Mouse (Mus musculus): ENCODE results near the gene Nrde2. TPM values are rescaled to one million over a fixed set of nuclear protein-coding genes. Genes with fewer than 3 reads are reported as not detected.

Nrde2 gene
- total RNA-seq (2021): 10 to 100 TPM; 15.0 to 15.5 TPM
- long read RNA-seq, experiment 1, transcript Nrde2-201 (14 exons, 3,718 nt): major isoform, 13 of 21 reads
- long read RNA-seq, experiment 1, partial matches to known transcripts: 5 of 21 reads
- long read RNA-seq, experiment 1, other reads (novel, unspliced or antisense): 3 of 21 reads
- long read RNA-seq, experiment 2, transcript Nrde2-201 (14 exons, 3,718 nt): major isoform, 10 of 16 reads
- long read RNA-seq, experiment 2, partial matches to known transcripts: 3 of 16 reads
- long read RNA-seq, experiment 2, other reads (novel, unspliced or antisense): 3 of 16 reads

GRCm38 (mm10) chr12:100159261-100159975 lies at the start of gene Nrde2:
Nrde2 (minus strand) TSS chr12:100159653.
- peak; percentile 90 to 91 for DNase-seq (ENCODE audit: low spot score in 2 of 2)
- intact Hi-C loops (cut with DNase I): no loop called here

GRCm38 (mm10) chr12:100206926-100207325 lies 47.5 kb upstream of the Nrde2 start:
- intact Hi-C loops (cut with DNase I): loop anchor here (10.0 kb wide), 1 partner anchor 368 kb away; no protein-coding TSS in a partner anchor
- no peak for DNase-seq (ENCODE audit: low spot score in 2 of 2)

- intact Hi-C loops (cut with DNase I): loop anchor here (10.0 kb wide), 1 partner anchor 368 kb away; no protein-coding TSS in a partner anchor
- DNase-seq (ENCODE audit: low spot score in 2 of 2): no peak
Observed at GRCm38 (mm10) chr12:100206521-100206920, 47.1 kb upstream of the Nrde2 start.

- DNase-seq (ENCODE audit: low spot score in 2 of 2): no peak
- intact Hi-C loops (cut with DNase I): loop anchor here (10.0 kb wide), 1 partner anchor 370 kb away; no protein-coding TSS in a partner anchor
Observed at GRCm38 (mm10) chr12:100205156-100205555, 45.7 kb upstream of the Nrde2 start.

DNA sequence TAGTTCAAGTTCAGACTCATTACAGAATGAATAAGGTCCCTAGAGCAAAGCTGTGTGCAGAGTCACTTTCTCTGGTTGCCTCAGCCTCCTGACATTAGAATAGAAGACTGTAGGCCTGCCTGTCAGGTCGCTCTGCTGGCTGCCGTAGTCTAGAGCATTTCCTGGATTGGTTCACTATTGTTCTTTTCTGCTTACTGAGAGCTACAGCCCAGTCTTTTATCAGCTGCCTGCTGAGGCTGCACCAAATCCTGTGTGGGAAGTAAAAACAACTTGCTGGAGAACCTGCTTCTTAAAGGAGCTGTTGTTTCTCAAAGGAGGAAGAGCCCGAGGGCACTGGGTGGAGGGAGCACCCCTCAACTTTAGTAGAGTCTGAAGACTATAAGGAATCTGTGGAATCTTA lies 44.3 kb upstream of the Nrde2 start:
- intact Hi-C loops (cut with DNase I): loop anchor here (5.0 to 10.0 kb wide), 4 partner anchors 74 to 371 kb away; no protein-coding TSS in a partner anchor

DNA sequence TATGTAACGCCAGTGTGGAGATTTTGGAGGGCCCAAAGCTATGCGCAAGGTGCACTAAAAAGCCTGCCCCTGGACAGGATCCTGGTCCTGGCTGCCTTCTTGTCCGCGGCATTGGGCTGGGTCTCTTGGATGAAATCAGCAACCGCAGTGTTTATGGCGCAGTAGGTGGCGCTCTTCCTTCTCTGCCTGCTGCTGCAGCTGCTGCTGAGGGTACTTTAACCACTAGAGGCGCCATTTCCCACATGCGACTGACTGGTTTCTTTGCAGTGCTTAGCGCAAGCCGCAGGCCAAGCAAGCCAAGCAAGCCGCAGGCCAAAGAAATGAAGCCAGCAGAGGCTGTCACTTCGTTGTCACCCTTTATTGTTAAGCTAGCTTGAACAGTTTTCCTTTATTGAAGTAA lies 42.4 kb upstream of the Nrde2 start:
- peak; percentile 98 for DNase-seq (ENCODE audit: low spot score in 2 of 2)
- intact Hi-C loops (cut with DNase I): loop anchor here (5.0 to 10.0 kb wide), 4 partner anchors 75 to 373 kb away; no protein-coding TSS in a partner anchor

More for the DNA sequence above, 44.3 kb upstream of the Nrde2 start:
- DNase-seq (ENCODE audit: low spot score in 2 of 2): peak in 1 of 2 experiments; percentile 17

DNA sequence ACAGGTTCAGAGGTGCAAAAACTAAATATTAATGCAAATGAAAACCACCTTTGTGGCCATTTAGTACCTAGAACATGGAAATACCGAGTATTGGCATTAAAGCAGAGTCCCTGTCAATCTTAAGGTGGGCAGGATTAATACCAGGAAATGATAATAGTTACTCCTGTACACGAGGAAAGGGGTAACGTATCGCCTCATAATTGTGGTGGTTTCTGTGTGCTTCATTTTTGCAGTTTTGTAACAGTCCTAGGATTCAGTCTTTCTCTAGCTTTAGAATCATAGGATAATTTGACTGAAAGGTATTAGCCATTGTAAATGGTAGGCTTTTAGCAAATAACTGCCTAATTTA lies 41.9 kb upstream of the Nrde2 start:
- peak in 1 of 2 experiments; percentile 8 for DNase-seq (ENCODE audit: low spot score in 2 of 2)
- intact Hi-C loops (cut with DNase I): loop anchor here (5.0 to 10.0 kb wide), 4 partner anchors 76 to 373 kb away; no protein-coding TSS in a partner anchor

DNA sequence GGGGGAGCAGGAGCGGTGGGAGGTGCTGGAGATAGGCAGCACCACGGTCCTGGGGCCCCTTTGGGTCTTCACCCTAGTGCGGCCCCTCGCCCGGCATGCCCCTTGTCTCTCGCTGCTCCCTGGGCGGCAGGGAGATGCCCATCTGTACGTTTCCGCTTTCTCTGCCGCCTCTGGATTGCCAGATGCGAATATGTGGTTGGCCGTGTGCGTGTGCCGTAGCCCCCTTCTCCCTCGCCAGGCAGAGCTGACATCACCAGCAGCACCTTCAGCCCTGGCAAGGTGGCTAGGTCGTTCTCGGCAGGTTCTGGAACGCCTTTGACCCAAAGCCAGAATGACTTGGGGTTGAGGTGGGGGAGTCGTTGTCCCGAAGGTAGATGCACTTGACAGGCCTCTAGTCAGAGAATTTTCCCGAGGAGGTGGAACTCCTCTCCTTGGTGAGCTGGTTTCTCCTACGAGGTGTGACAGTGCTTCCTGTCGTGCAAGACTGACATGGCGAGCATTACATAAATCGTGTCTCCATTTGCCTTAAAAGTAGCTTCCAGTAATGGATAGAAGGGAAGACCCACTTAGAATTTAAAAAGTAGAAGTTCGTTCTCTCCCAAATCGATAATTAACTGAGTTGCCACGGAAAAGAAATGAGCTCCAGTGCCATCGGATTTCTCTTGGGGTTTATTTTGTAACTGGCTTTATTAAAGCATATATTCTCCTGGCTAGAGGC lies 41.4 kb upstream of the Nrde2 start:
- intact Hi-C loops (cut with DNase I): loop anchor here (5.0 to 10.0 kb wide), 4 partner anchors 76 to 374 kb away; no protein-coding TSS in a partner anchor
- DNase-seq (ENCODE audit: low spot score in 2 of 2): peak in 1 of 2 experiments; percentile 51

- intact Hi-C loops (cut with DNase I): loop anchor here (1.0 to 10.0 kb wide), 5 partner anchors 32 to 375 kb away; no protein-coding TSS in a partner anchor
- peak; percentile 72 to 75 for DNase-seq (ENCODE audit: low spot score in 2 of 2)
Observed at GRCm38 (mm10) chr12:100199891-100200644, 40.6 kb upstream of the Nrde2 start.

DNA sequence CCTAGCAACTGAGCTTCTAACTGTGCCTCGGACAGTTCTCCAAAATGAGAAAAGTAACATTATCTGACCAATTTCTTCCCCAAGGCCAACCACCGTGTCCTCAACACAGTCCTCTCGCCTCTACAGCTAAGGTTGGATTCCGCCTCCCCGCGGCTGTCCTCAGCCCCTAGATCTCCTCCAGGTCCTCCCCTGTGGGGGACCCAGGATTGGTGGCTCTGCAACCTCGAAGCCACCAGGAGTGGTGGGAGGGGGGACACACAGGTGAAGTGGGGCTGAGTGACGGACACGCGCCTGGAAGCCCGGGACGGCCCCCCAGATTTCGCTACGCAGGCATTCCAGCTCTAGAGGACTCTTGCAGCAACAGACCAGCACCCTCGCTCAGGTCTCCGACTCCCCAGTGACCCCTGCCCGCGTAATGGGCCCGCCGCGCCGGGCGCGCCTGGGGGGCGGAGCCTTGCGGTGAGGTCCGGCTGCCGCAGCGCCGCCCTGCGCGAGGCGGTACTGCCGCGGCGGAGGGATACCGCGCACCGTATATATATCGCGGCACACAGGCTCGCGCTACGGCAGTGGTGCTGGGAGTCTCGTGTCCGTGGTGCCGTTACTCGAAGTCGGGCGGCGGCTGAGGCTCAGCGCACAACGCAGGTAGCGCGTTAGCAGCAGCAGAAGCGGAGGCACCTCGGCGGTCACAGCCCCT lies 39.7 kb upstream of the Nrde2 start, which contains the start of gene Calm1:
TSS of gene Calm1 (plus strand) at position 469 of the 694 bp plus-strand sequence.
- intact Hi-C loops (cut with DNase I): loop anchor here (1.0 kb wide), 1 partner anchor 31 kb away; no protein-coding TSS in a partner anchor
- DNase-seq (ENCODE audit: low spot score in 2 of 2): peak; percentile 91 to 96

DNA sequence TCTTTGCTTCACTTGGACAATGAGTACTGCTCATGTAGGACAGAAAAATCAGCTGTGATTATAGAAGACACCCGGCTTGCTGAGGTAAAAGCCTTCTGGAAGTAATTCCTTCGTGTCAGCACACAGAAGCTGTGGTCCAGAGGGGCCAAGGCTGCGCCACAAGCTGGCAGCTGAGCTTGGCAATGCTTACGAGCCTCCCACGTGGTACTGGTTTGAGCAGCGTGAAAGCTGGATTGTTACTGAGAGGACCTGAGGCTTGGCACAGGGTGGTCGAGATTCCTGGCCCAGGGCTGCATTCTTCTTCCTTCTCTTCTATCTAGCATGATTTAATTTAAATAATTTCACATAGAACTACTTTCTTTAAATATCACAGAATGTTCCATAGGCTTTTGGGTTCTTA lies 37.3 kb upstream of the Nrde2 start:
- DNase-seq (ENCODE audit: low spot score in 2 of 2): peak in 1 of 2 experiments; percentile 15
- intact Hi-C loops (cut with DNase I): no loop called here

GRCm38 (mm10) chr12:100194181-100194580 lies 34.7 kb upstream of the Nrde2 start:
- DNase-seq (ENCODE audit: low spot score in 2 of 2): no peak
- intact Hi-C loops (cut with DNase I): no loop called here

DNA sequence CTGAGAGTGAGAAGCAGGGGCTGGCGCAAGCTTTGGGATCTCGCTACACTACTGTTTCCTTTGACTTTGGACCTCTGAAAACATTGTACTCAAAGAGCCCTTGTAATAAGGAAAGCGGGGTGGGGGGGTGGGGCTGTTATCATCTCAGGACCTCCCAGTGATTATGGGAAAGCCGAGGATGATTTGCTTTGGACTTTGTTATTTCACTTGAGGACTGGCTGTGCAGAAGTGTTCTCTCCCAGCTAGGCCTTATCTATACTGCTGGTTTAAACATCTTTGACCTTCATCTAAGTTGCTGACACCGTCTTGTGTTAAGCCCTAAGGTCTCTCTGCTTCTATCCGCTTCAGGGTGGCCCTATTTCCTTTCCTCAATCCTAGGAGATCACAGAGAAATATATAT lies 31.3 kb upstream of the Nrde2 start:
- intact Hi-C loops (cut with DNase I): no loop called here

DNA sequence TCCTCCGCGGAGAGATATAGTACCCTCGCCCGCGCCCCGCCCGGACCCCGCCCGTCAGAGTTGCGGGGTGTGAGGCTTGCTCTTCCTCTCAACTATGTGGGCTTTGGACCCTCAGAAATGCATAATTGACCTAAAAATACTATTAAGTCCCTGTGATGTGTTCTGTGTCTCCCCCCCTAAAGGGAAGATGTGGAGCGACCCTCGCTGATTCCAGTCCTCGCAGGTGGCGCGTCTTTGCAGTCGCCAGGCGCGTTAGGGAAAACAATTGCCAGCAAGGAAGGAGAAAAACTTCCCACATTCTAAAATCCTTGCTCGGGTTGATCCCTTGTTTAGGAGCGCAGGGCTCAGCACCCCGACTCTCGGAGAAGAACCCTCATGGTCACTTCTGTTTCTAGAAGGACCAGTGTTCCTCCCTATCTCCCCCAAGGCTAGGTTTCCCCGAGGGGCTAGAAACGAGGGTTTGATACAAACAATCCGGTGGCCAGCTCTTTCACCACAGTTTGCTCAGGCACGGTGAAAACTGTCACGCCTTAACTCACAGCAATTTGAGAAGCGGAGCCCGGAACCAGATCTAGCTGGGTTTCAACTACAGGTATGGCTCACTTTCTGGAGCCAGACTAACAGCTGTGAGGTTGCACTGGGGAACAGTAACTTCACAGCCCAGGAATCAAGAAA lies 28.4 kb upstream of the Nrde2 start:
- peak in 1 of 2 experiments; percentile 34 for DNase-seq (ENCODE audit: low spot score in 2 of 2)
- intact Hi-C loops (cut with DNase I): no loop called here

More for the DNA sequence above, 31.3 kb upstream of the Nrde2 start:
- no peak for DNase-seq (ENCODE audit: low spot score in 2 of 2)

- intact Hi-C loops (cut with DNase I): no loop called here
Observed at GRCm38 (mm10) chr12:100187013-100187755, 27.7 kb upstream of the Nrde2 start.

DNA sequence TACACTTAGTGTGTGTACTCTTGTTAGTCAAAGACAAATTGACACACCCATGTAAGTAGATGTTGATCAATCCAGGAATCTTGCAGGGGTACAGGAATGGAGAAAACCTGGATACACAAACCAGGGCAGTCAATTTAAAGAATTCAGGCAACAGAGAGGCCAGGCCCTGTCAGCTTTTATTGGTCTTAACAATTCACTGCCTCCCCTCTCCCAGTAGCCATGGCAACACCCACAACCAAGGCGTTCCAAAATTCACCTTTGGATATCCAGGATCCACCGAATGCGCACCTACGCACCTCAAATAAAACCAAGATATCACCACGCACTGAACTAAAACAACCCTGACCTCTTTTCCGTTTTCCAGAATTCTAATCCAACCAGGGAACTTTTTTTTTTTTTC lies 26.9 kb upstream of the Nrde2 start:
- intact Hi-C loops (cut with DNase I): no loop called here
- DNase-seq (ENCODE audit: low spot score in 2 of 2): peak in 1 of 2 experiments; percentile 55

More at GRCm38 (mm10) chr12:100187013-100187755, 27.7 kb upstream of the Nrde2 start:
- DNase-seq (ENCODE audit: low spot score in 2 of 2): peak; percentile 99 to 100

- intact Hi-C loops (cut with DNase I): no loop called here
- peak in 1 of 2 experiments; percentile 71 for DNase-seq (ENCODE audit: low spot score in 2 of 2)
Observed at GRCm38 (mm10) chr12:100185897-100186296, 26.4 kb upstream of the Nrde2 start.

All from left cerebral cortex, postnatal 14 days (tissue).